Mouse (Mus musculus) liver, embryonic 14.5 days (tissue): Measurements from ENCODE around the gene Dpt. TPM values are rescaled to one million over a fixed set of nuclear protein-coding genes. Genes with fewer than 3 reads are reported as not detected.

ENCODE experiments used
- ATAC-seq: fragments of 200-750 bp; cut with Nextera tagmentation; 2 replicates; pipeline ENCODE4 v1.8.0; 2017; ENCODE audit warnings: moderate number of reproducible peaks, mild to moderate bottlenecking, moderate library complexity; ENCODE audit not compliant: insufficient read depth
- DNase-seq, 3 experiments: peaks; one replicate each; pipeline ENCODE4 v3.0.0-alpha.2; 2012 to 2013; ENCODE audit warnings: low read depth in 3 of 3, low spot score in 3 of 3
- H3K27ac ChIP-seq: fragments of 300-500 bp; sonication (generic); 2 replicates; pipeline ENCODE4 v1.5.1; 2014; ENCODE audit warnings: moderate library complexity, mild to moderate bottlenecking, control low read depth, inconsistent platforms
- H3K27me3 ChIP-seq: fragments of 300-500 bp; sonication (generic); 2 replicates; pipeline ENCODE4 v1.6.1; 2014; ENCODE audit warnings: mild to moderate bottlenecking, low read length, moderate library complexity; ENCODE audit not compliant: control insufficient read depth, insufficient read depth
- H3K36me3 ChIP-seq: fragments of 300-500 bp; sonication (generic); replicated peaks from 2 replicates; pipeline ENCODE4 v1.6.1; 2014; ENCODE audit warnings: low read depth; ENCODE audit not compliant: control insufficient read depth, insufficient read depth
- H3K4me1 ChIP-seq, 2 experiments: fragments of 200-500 bp in 1 of 2; fragments of 300-500 bp in 1 of 2; sonication (generic) in 1 of 2; replicated peaks; 2 replicates each; pipeline ENCODE4 v1.6.1; 2012 to 2014; ENCODE audit warnings: antibody characterized with exemption in 1 of 2, inconsistent platforms in 1 of 2, low read length in 1 of 2; ENCODE audit not compliant: control insufficient read depth in 2 of 2, insufficient read depth in 2 of 2
- H3K4me2 ChIP-seq: fragments of 300-500 bp; sonication (generic); 2 replicates; pipeline ENCODE4 v1.6.1; 2014; ENCODE audit warnings: low read depth, mild to moderate bottlenecking, control low read depth, moderate library complexity
- H3K4me3 ChIP-seq, 2 experiments: fragments of 200-500 bp in 1 of 2; fragments of 300-500 bp in 1 of 2; sonication (generic) in 1 of 2; 2 replicates each; pipeline ENCODE4 v1.5.1; 2012 to 2014; ENCODE audit warnings: low read depth in 2 of 2, low read length in 2 of 2, mild to moderate bottlenecking in 2 of 2, control low read depth in 1 of 2, inconsistent platforms in 1 of 2, moderate library complexity in 1 of 2; ENCODE audit not compliant: insufficient read depth in 1 of 2
- H3K9ac ChIP-seq: fragments of 300-500 bp; sonication (generic); replicated peaks from 2 replicates; pipeline ENCODE4 v1.6.1; 2014; ENCODE audit warnings: mild to moderate bottlenecking, control low read depth, moderate library complexity
- H3K9me3 ChIP-seq: fragments of 300-500 bp; sonication (generic); 2 replicates; pipeline ENCODE4 v1.6.1; 2016; ENCODE audit warnings: low read length, mixed read lengths; ENCODE audit not compliant: control insufficient read depth
- CTCF ChIP-seq: IDR thresholded peaks from 2 replicates; pipeline ENCODE4 v1.5.1; 2016; ENCODE audit warnings: antibody characterized with exemption, low read depth, control low read depth
- EP300 ChIP-seq: IDR thresholded peaks from 2 replicates; pipeline ENCODE4 v1.6.1; 2016; ENCODE audit warnings: antibody characterized with exemption, low read depth
- WGBS: fragments of 180-500 bp; shearing (Covaris S2); extraction: QIAGEN DNeasy Blood & Tissue Kit; methylation state at CpG from one replicate; pipeline ENCODE4 v1.1.7; 2014; ENCODE audit not compliant: insufficient replicate concordance; 5-methylcytosine and 5-hydroxymethylcytosine counted together
- polyA plus RNA-seq, 2 experiments: library from polyadenylated mRNA; depleted of rRNA in 1 of 2; stranded (reverse) in 1 of 2; unstranded in 1 of 2; fragments of >200 nt; fragmentation: Nextera tagmentation in 1 of 2; extraction: Ambion mirVana in 1 of 2; gene quantifications; 2 replicates each; pipeline versions ENCODE4 v1.2.1 to v1.2.3; 2012 to 2014

Dpt gene
- polyA plus RNA-seq, 2 experiments = 0.04 TPM; not detected in 1

DNA sequence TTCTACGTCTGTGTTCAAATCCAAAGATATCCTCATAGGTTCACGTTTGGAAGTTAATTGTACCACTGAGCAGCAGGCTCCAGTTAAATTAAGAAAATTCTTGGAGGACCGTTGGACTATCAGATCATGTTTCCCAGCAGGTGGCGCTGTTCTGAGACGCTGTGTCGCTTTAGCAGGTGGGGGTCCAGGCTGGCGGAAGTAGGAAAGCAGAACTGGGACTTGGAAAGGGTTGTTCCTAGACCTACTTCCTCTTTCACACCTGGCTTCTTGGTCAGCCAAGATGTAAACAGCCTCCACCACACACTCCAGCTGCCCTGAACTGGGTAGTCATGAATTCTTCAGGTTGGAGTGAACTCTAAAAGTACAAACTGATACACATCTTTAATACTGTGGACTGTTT is 74.2 kb downstream of the Dpt start:
- Histone ChIP-seq H3K27ac (no peak overlapping the region), H3K9me3 (no peaks in the 10 kb centered on the region), H3K9ac (no peak overlapping the region), H3K4me3 (no peak overlapping the region), H3K4me1 (no peaks in the 10 kb centered on the region), H3K27me3 (no peaks in the 10 kb centered on the region), H3K4me2 (no peak overlapping the region), H3K36me3 (no peaks in the 10 kb centered on the region)
- 31% methylated on average over 7 of the region's 7 CpGs for WGBS
- no peak for ATAC-seq
- no peak for DNase-seq
- peak; percentile 58 for TF ChIP-seq CTCF
- no peak for TF ChIP-seq EP300

Other genes starting within 250 kb of the Dpt start
- gene Xcl1, start 138.9 kb downstream of the Dpt start, polyA plus RNA-seq (2012; rRNA removed) = not detected in 2 replicates
- not detected in 2 replicates for gene Xcl1, start 138.9 kb downstream of the Dpt start, polyA plus RNA-seq (2014; fragmentation: Nextera tagmentation; extraction: Ambion mirVana)